Mouse (Mus musculus) cortical plate, adult 2 months (tissue): ENCODE results near the gene Anp32a.

Experiments
- CTCF ChIP-seq: fragments of 200-500 bp; IDR thresholded peaks from 2 replicates; pipeline ENCODE4 v1.5.1; 2011; ENCODE audit warnings: mild to moderate bottlenecking, control low read depth, low read length; ENCODE audit not compliant: insufficient read depth; ENCODE audit errors: extremely low read depth
- POLR2A ChIP-seq: fragments of 200-500 bp; IDR thresholded peaks from 2 replicates; pipeline ENCODE4 v1.6.1; 2011; ENCODE audit warnings: mild to moderate bottlenecking, low read length, control low read depth; ENCODE audit not compliant: insufficient read depth; ENCODE audit errors: extremely low read depth

GRCm38 (mm10) chr9:62338636-62339191 lies 2.4 kb upstream of the Anp32a start:
- no peak for TF ChIP-seq CTCF
- no peak for TF ChIP-seq POLR2A
